Mouse (Mus musculus) myocyte (in vitro differentiated cells): ENCODE data around the gene Camk2d.

Experiments used
- MAX ChIP-seq: IDR thresholded peaks from one replicate; pipeline ENCODE4 v1.6.1; 2011; ENCODE audit warnings: low read depth, mild to moderate bottlenecking, control low read depth
- MYOD1 ChIP-seq, 3 experiments: IDR thresholded peaks; one replicate each; pipeline ENCODE4 v1.6.1; 2011; ENCODE audit warnings: control low read depth in 2 of 3, low read depth in 2 of 3, mild to moderate bottlenecking in 2 of 3, moderate library complexity in 1 of 3; ENCODE audit not compliant: insufficient read length in 2 of 3, control insufficient read depth in 1 of 3
- POLR2A ChIP-seq: IDR thresholded peaks from one replicate; pipeline ENCODE4 v1.6.1; 2011; ENCODE audit warnings: low read depth, mild to moderate bottlenecking, control low read depth, moderate library complexity; ENCODE audit not compliant: insufficient read length
- TCF12 ChIP-seq: IDR thresholded peaks from one replicate; pipeline ENCODE4 v1.6.1; 2011; ENCODE audit warnings: mild to moderate bottlenecking, control low read depth; ENCODE audit not compliant: poor library complexity, insufficient read depth, severe bottlenecking

GRCm38 (mm10) chr3:126632580-126632979 lies 36.5 kb downstream of the Camk2d start:
- no peak for TF ChIP-seq MYOD1 (IDR thresholded peaks at IDR 0.05; ENCODE audit: control insufficient read depth in 1 of 3, insufficient read length in 2 of 3, low read depth in 2 of 3)
- no peak for TF ChIP-seq POLR2A
- TF ChIP-seq MAX = no peak
- no peak for TF ChIP-seq TCF12
